ENCODE assay signal across 8 mouse cellular contexts in genomic region chr13:73604156-73604957, GRCm38 (mm10). TPM values are rescaled to one million over a fixed set of nuclear protein-coding genes. Genes with fewer than 3 reads are reported as not detected.
DNase-seq lines count a peak whose midpoint lies in the region; ATAC-seq lines count a peak whose summit lies in the region.

No protein-coding gene starts in this region.

- H3K4me3 ChIP-seq in hindbrain, embryonic 13.5 days: peak overlapping the region; percentile 84

- peaks cover 39% of the 10 kb centered on the region for H3K36me3 ChIP-seq in hindbrain, embryonic 13.5 days

- no peaks in the 10 kb centered on the region for H3K27me3 ChIP-seq in hindbrain, embryonic 13.5 days

- H3K4me1 ChIP-seq in hindbrain, embryonic 13.5 days (replicated peaks): peaks cover 21% of the 10 kb centered on the region

- WGBS in hindbrain, embryonic 13.5 days: 5% methylated on average over 39 of the region's 39 CpGs

- no peaks in the 10 kb centered on the region for H3K9me3 ChIP-seq in hindbrain, embryonic 13.5 days

- peak; percentile 18 for DNase-seq in embryo, embryonic 10.5 days (ENCODE audit: low spot score)
- DNase-seq in embryo, embryonic 11 days: no peak
- peak; percentile 23 for DNase-seq in thymus, postnatal 0 days (ENCODE audit: low spot score)
- DNase-seq in thymus, postnatal 10 days (ENCODE audit: low spot score in 2 of 2): no peak
- no peak for DNase-seq in right cerebral cortex, postnatal 14 days
- no peak for DNase-seq in ovary, adult 18-20 months (ENCODE audit: low spot score)

- peak overlapping the region; percentile 87 for H3K27ac ChIP-seq in hindbrain, embryonic 13.5 days

- H3K9ac ChIP-seq in hindbrain, embryonic 13.5 days: peak overlapping the region; percentile 93

- H3K4me2 ChIP-seq in hindbrain, embryonic 13.5 days: peak overlapping the region; percentile 93

- ATAC-seq in hindbrain, embryonic 13.5 days (ENCODE audit: low FRiP score): peak; percentile 88
- ATAC-seq in megakaryocyte progenitor cell, adult 5-6 weeks (replicated peaks; ENCODE audit: poor library complexity): peak; percentile 13; the same call in 1 of the 2 replicates

RNA-seq across cellular contexts. Expression of gene Clptm1l, which starts 0.6 kb away (rescaled TPM):
- 122 and 128 TPM in 2 replicates for polyA plus RNA-seq in thymus, postnatal 0 days (2015; fragmentation: Nextera tagmentation; extraction: Ambion mirVana)
- polyA plus RNA-seq in hindbrain, embryonic 13.5 days (2015; fragmentation: Nextera tagmentation; extraction: Ambion mirVana): 118 and 119 TPM in 2 replicates
- 222 and 226 TPM in 2 replicates for total RNA-seq in megakaryocyte progenitor cell, adult 5-6 weeks (2015)
- 86.1 and 92.0 TPM in 2 replicates for total RNA-seq in megakaryocyte progenitor cell, adult 5-6 weeks (2017)

RNA-seq across cellular contexts. Expression of gene Tert, which starts 22.4 kb away (rescaled TPM):
- 3.0 and 6.0 TPM in 2 replicates for polyA plus RNA-seq in thymus, postnatal 0 days (2015; fragmentation: Nextera tagmentation; extraction: Ambion mirVana)
- 5.3 and 8.1 TPM in 2 replicates for polyA plus RNA-seq in hindbrain, embryonic 13.5 days (2015; fragmentation: Nextera tagmentation; extraction: Ambion mirVana)
- total RNA-seq in megakaryocyte progenitor cell, adult 5-6 weeks (2015): 0.10 and 1.6 TPM in 2 replicates
- total RNA-seq in megakaryocyte progenitor cell, adult 5-6 weeks (2017): 0.21 and 0.41 TPM in 2 replicates

Comparison
In these comparisons a context has a peak if more than half of its experiments do, and no peak if none do; other contexts are left out.
1. DNase-seq: peak in embryo, embryonic 10.5 days (single experiment) and thymus, postnatal 0 days (single experiment); none in embryo, embryonic 11 days (single experiment), thymus, postnatal 10 days (0 of 2), right cerebral cortex, postnatal 14 days (single experiment) and ovary, adult 18-20 months (single experiment).